Mouse (Mus musculus) cortical plate, adult 2 months (tissue): ENCODE results near the gene Stum.

Experiments used
- CTCF ChIP-seq: fragments of 200-500 bp; IDR thresholded peaks from 2 replicates; pipeline ENCODE4 v1.5.1; 2011; ENCODE audit warnings: mild to moderate bottlenecking, control low read depth, low read length; ENCODE audit not compliant: insufficient read depth; ENCODE audit errors: extremely low read depth
- POLR2A ChIP-seq: fragments of 200-500 bp; IDR thresholded peaks from 2 replicates; pipeline ENCODE4 v1.6.1; 2011; ENCODE audit warnings: mild to moderate bottlenecking, low read length, control low read depth; ENCODE audit not compliant: insufficient read depth; ENCODE audit errors: extremely low read depth

GRCm38 (mm10) chr1:180398446-180398845 is 84.9 kb downstream of the Stum start:
- TF ChIP-seq POLR2A = no peak
- no peak for TF ChIP-seq CTCF
